Mouse (Mus musculus) heart, postnatal 0 days (tissue): Measurements from ENCODE around the gene Lgr5. TPM values are rescaled to one million over a fixed set of nuclear protein-coding genes. Genes with fewer than 3 reads are reported as not detected.

ENCODE experiments used
- ATAC-seq: fragments of 200-750 bp; cut with Nextera tagmentation; 2 replicates; pipeline ENCODE4 v1.8.0; 2017; ENCODE audit warnings: low read depth, moderate number of reproducible peaks, moderate library complexity; ENCODE audit not compliant: insufficient read depth
- DNase-seq: peaks from one replicate; pipeline ENCODE4 v3.0.0-alpha.2; 2016; ENCODE audit warnings: low spot score
- H3K27ac ChIP-seq: fragments of 300-500 bp; sonication (generic); 2 replicates; pipeline ENCODE4 v1.5.1; 2014; ENCODE audit warnings: low read depth, mild to moderate bottlenecking
- H3K27me3 ChIP-seq: fragments of 300-500 bp; sonication (generic); 2 replicates; pipeline ENCODE4 v1.6.1; 2014; ENCODE audit warnings: low read length, mixed read lengths; ENCODE audit not compliant: control insufficient read depth, insufficient read depth
- H3K36me3 ChIP-seq: fragments of 300-500 bp; sonication (generic); replicated peaks from 2 replicates; pipeline ENCODE4 v1.6.1; 2014; ENCODE audit warnings: low read length, mixed read lengths; ENCODE audit not compliant: control insufficient read depth, insufficient read depth
- H3K4me1 ChIP-seq: fragments of 300-500 bp; sonication (generic); 2 replicates; pipeline ENCODE4 v1.6.1; 2014; ENCODE audit warnings: antibody characterized with exemption; ENCODE audit not compliant: control insufficient read depth, insufficient read depth
- H3K4me2 ChIP-seq: fragments of 300-500 bp; sonication (generic); 2 replicates; pipeline ENCODE4 v1.6.1; 2014; ENCODE audit warnings: low read depth, mild to moderate bottlenecking, low read length, moderate library complexity
- H3K4me3 ChIP-seq: fragments of 300-500 bp; sonication (generic); 2 replicates; pipeline ENCODE4 v1.5.1; 2014; ENCODE audit warnings: low read depth, low read length
- H3K9ac ChIP-seq: fragments of 300-500 bp; sonication (generic); replicated peaks from 2 replicates; pipeline ENCODE4 v1.6.1; 2014; ENCODE audit warnings: low read depth, low read length, mixed read lengths
- H3K9me3 ChIP-seq: fragments of 300-500 bp; sonication (generic); replicated peaks from 2 replicates; pipeline ENCODE4 v1.6.1; 2016; ENCODE audit warnings: low read length; ENCODE audit not compliant: control insufficient read depth
- CTCF ChIP-seq: IDR thresholded peaks from 2 replicates; pipeline ENCODE4 v1.5.1; 2016; ENCODE audit warnings: antibody characterized with exemption, control low read depth, low read depth
- EP300 ChIP-seq: IDR thresholded peaks from 2 replicates; pipeline ENCODE4 v1.6.1; 2016; ENCODE audit warnings: antibody characterized with exemption, low read depth
- WGBS: fragments of 180-500 bp; shearing (Covaris S2); extraction: QIAGEN DNeasy Blood & Tissue Kit; methylation state at CpG from one replicate; pipeline ENCODE4 v1.1.7; 2014; 5-methylcytosine and 5-hydroxymethylcytosine counted together
- polyA plus RNA-seq: library from polyadenylated mRNA; unstranded; fragments of >200 nt; fragmentation: Nextera tagmentation; extraction: Ambion mirVana; gene quantifications from 2 replicates; pipeline ENCODE4 v1.2.1, GENCODE M21; 2015
- total RNA-seq: library from RNA; depleted of rRNA; stranded (reverse); fragments of >200 nt; gene quantifications from 2 replicates; pipeline ENCODE4 v1.2.3, GENCODE M21; 2014; ENCODE audit warnings: low replicate concordance; rRNA removed

Lgr5 gene
- total and polyA plus RNA-seq, 2 experiments from 2014 or later = 0.08 TPM; not detected in 1

DNA sequence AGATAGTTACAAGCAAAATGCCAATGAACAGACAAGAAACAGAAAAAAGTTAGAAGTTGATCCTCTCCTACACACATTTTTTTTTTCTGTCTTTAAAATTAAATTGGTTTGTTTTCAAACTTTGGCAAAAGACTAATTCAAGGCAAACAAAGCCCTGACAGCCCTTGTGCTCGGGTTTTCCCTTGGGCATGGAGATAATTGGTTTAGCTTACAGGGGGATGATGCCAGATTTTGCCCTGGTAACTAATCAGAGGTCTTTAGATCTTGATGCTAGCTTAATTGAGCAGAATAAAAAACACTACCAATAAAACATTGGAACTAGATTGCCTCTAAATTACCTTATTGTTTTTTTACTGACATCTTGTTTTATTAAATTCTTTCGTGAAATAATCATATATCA, 162.2 kb downstream of the Lgr5 start:
- H3K4me3 ChIP-seq = no peak overlapping the region
- H3K9me3 ChIP-seq = no peaks in the 10 kb centered on the region
- no peak for ATAC-seq
- H3K4me1 ChIP-seq = no peaks in the 10 kb centered on the region
- H3K4me2 ChIP-seq = no peak overlapping the region
- H3K36me3 ChIP-seq = peaks cover 69% of the 10 kb centered on the region
- no peaks in the 10 kb centered on the region for H3K27me3 ChIP-seq
- no peak for DNase-seq
- WGBS = 77% methylated on average over 2 of the region's 2 CpGs
- no peak overlapping the region for H3K9ac ChIP-seq
- H3K27ac ChIP-seq = no peak overlapping the region
- TF ChIP-seq EP300 = no peak
- no peak for TF ChIP-seq CTCF

DNA sequence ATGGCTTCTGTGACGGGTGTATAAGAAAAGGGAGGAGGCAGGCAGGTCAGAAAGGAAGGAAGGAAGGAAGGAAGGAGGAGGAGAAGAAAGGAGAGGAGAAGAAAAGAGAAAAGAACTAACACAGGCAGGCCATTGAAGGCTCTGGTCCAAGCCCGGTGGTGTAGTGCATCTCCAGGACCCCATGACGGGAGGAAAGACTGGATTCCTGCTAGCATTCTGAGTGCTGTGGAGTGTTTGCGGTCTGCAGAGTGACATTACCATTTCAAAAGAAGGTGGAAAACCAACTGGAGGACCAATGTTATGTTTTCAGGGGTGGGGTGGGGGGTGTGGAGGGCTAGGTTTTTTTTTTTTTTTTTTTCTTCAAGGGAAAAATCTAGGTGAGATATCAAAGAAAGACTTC, 165.6 kb downstream of the Lgr5 start:
- Histone ChIP-seq H3K4me2 (no peak overlapping the region), H3K27ac (no peak overlapping the region), H3K36me3 (peaks cover 61% of the 10 kb centered on the region), H3K27me3 (no peaks in the 10 kb centered on the region), H3K9me3 (no peaks in the 10 kb centered on the region), H3K9ac (no peak overlapping the region), H3K4me1 (no peaks in the 10 kb centered on the region), H3K4me3 (no peak overlapping the region)
- no peak for TF ChIP-seq EP300
- no peak for TF ChIP-seq CTCF
- ATAC-seq = no peak
- DNase-seq = no peak
- 81% methylated on average over 4 of the region's 4 CpGs for WGBS

DNA sequence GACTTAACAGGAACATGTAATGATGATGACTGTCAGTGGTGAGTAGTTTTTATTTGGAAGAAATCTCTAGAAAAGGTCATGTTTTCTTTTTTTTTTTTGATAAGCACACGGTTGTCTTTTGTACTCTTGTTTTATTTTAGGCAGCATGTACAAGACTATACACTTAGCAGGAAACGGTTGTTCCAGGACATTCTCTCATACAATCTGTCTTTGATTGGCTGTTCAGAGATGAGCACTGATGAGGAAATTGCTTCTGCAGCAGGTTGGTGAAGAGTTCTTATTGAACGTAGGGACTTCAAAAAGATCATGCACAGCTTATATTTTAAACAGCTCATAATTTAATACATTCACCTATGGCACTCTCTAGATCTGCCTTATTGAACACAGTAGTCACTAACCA, 173.5 kb downstream of the Lgr5 start:
- H3K4me1 ChIP-seq = no peaks in the 10 kb centered on the region
- H3K9me3 ChIP-seq = no peaks in the 10 kb centered on the region
- peaks cover 85% of the 10 kb centered on the region for H3K36me3 ChIP-seq
- no peak overlapping the region for H3K4me2 ChIP-seq
- no peak for TF ChIP-seq EP300
- no peak for TF ChIP-seq CTCF
- no peak overlapping the region for H3K9ac ChIP-seq
- H3K27ac ChIP-seq = no peak overlapping the region
- H3K27me3 ChIP-seq = no peaks in the 10 kb centered on the region
- ATAC-seq (no peak), DNase-seq (no peak)
- WGBS = 62% methylated on average over 3 of the region's 3 CpGs
- H3K4me3 ChIP-seq = no peak overlapping the region

DNA sequence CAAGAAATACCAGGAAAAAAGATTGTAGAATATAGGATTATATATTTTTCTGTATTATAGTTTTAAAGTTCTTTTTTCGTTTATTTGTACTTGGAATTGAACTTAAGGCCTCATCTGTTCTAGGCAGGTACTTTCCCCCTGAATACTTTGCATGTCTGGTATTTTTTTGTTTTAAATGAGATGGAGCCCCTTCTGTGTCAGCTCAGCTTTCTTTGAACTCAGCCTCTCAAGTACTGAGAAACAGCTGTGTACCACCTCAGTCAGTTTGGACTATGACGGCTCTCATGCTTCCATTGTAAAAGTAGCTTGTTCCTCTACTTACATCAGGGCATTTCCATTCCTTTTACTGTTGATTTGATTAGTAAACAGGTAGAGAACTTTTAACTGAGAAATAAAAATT, 174.1 kb downstream of the Lgr5 start:
- Histone ChIP-seq H3K4me1 (no peaks in the 10 kb centered on the region), H3K4me2 (no peak overlapping the region), H3K27ac (no peak overlapping the region), H3K36me3 (peaks cover 85% of the 10 kb centered on the region), H3K9ac (no peak overlapping the region), H3K9me3 (no peaks in the 10 kb centered on the region), H3K4me3 (no peak overlapping the region), H3K27me3 (no peaks in the 10 kb centered on the region)
- 79% methylated on average over 2 of the region's 2 CpGs for WGBS
- ATAC-seq (no peak), DNase-seq (no peak)
- no peak for TF ChIP-seq EP300
- TF ChIP-seq CTCF = no peak

DNA sequence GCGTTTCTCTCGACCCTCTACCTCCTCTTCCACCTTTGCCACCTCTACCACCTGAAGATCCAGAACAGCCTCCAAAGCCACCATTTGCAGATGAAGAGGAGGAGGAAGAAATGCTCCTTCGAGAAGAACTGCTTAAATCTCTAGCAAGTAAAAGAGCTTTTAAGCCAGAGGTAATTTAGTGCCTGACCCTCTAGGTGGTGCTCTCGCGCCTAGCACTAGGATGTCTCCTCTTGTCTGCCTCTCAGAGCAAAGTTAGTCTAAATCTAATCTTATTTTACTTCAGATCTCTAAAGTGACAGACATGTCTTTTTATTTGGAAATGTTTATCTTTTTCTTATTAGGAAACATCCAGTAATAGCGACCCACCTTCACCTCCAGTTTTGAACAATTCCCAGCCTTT, 181.2 kb downstream of the Lgr5 start:
- Histone ChIP-seq H3K27ac (no peak overlapping the region), H3K9me3 (no peaks in the 10 kb centered on the region), H3K9ac (no peak overlapping the region), H3K4me2 (no peak overlapping the region), H3K27me3 (no peaks in the 10 kb centered on the region), H3K36me3 (peaks cover 80% of the 10 kb centered on the region), H3K4me3 (no peak overlapping the region), H3K4me1 (no peaks in the 10 kb centered on the region)
- DNase-seq = peak; percentile 57
- TF ChIP-seq EP300 (no peak), CTCF (peak; percentile 70)
- ATAC-seq = no peak
- 68% methylated on average over 6 of the region's 6 CpGs for WGBS

Other genes starting within 250 kb of the Lgr5 start
- 6.0 and 17.2 TPM in 2 replicates for gene Tmem19, start 225.3 kb downstream of the Lgr5 start, total RNA-seq
- 21.3 and 21.6 TPM in 2 replicates for gene Tmem19, start 225.3 kb downstream of the Lgr5 start, polyA plus RNA-seq
- 4.0 and 11.1 TPM in 2 replicates for gene Thap2, start 203.3 kb downstream of the Lgr5 start, total RNA-seq
- gene Thap2, start 203.3 kb downstream of the Lgr5 start, polyA plus RNA-seq = 8.9 and 12.1 TPM in 2 replicates
- gene Zfc3h1, start 202.8 kb downstream of the Lgr5 start, total RNA-seq = 14.1 and 26.5 TPM in 2 replicates
- 5.1 and 5.3 TPM in 2 replicates for gene Zfc3h1, start 202.8 kb downstream of the Lgr5 start, polyA plus RNA-seq
- not detected in 2 replicates for gene A930009A15Rik, start 17.8 kb downstream of the Lgr5 start, total RNA-seq
- not detected in 2 replicates for gene A930009A15Rik, start 17.8 kb downstream of the Lgr5 start, polyA plus RNA-seq
- gene Tspan8, start 229.1 kb upstream of the Lgr5 start, total RNA-seq = 1.9 and 4.4 TPM in 2 replicates
- 2.1 and 2.5 TPM in 2 replicates for gene Tspan8, start 229.1 kb upstream of the Lgr5 start, polyA plus RNA-seq